Mouse (Mus musculus): Measurements from ENCODE around the gene 1700022I11Rik. TPM values are rescaled to one million over a fixed set of nuclear protein-coding genes. Genes with fewer than 3 reads are reported as not detected.
A peak's percentile ranks its signal among the peaks of the same experiment; 100 is the strongest.

Gene 1700022I11Rik
- total RNA-seq, 1 experiment from 2014 or later: not detected

GRCm38 (mm10) chr4:42998022-42998421 is 28.6 kb downstream of the 1700022I11Rik start:
- no peak for ATAC-seq (replicated peaks; ENCODE audit: insufficient number of reproducible peaks, low FRiP score, low TSS enrichment, poor library complexity, severe bottlenecking)

DNA sequence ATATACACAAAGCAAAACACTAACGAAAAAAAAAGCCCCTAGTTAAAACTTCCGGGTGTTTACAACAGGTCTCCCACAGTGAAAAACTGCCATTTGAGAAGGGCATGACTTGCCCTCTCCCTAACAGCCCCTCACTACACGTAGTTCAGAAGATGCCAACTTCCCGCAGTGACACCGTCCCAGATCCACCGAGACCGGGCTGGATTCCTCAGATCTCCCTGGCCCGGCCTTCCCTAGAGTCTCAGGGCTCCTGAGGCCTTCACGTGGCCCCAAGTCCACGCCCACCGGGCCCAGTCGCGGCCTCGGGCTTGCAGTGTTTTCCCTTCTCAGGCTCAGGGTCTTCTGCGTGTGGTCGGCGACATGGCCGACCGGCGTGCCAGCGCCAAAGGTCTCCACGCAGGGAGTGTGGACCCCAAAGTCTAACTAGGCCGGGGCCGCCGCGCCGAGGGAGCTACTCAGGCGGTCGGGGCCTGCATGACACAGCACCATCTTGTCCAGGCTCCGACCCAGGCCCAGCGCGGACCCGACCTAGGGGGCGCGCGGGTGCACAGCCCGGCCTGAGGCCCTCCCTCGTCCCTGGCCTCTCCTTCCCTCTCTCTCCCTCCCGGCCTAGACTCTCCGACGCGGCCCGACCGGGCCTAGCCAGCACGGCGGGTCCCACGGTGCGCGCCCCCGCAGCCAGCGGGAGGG is 30.2 kb downstream of the 1700022I11Rik start:
- ATAC-seq (replicated peaks; ENCODE audit: insufficient number of reproducible peaks, low FRiP score, low TSS enrichment, poor library complexity, severe bottlenecking): peak; percentile 30; the same call in 1 of the 2 replicates

GRCm38 (mm10) chr4:43000141-43000986 is 31.0 kb downstream of the 1700022I11Rik start, which contains the start of gene Vcp:
Gene Vcp (minus strand): TSS chr4:43000507.
- peak; percentile 99 for ATAC-seq (replicated peaks; ENCODE audit: insufficient number of reproducible peaks, low FRiP score, low TSS enrichment, poor library complexity, severe bottlenecking)

DNA sequence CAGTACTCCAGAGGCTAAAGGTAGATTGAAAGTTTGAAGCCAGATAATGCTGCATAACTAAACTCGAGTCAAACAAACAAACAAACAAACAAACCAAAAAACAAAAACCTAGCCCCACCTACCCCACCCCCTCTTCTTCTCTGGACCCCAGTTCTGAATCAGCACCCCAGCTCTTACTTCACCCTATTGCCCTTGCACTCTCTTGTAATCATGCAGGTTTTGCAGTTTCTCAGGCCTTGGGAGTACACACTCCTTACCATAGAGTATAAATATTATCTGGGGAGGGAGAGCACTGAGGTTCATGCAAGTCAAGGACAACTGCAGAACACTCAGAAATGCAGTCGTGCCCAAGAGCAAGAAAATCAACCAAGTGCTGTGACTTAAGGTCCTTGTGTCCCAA is 31.9 kb downstream of the 1700022I11Rik start:
- ATAC-seq (replicated peaks; ENCODE audit: insufficient number of reproducible peaks, low FRiP score, low TSS enrichment, poor library complexity, severe bottlenecking): no peak

GRCm38 (mm10) chr4:43002756-43003439 is 33.5 kb downstream of the 1700022I11Rik start:
- ATAC-seq (replicated peaks; ENCODE audit: insufficient number of reproducible peaks, low FRiP score, low TSS enrichment, poor library complexity, severe bottlenecking): no peak

DNA sequence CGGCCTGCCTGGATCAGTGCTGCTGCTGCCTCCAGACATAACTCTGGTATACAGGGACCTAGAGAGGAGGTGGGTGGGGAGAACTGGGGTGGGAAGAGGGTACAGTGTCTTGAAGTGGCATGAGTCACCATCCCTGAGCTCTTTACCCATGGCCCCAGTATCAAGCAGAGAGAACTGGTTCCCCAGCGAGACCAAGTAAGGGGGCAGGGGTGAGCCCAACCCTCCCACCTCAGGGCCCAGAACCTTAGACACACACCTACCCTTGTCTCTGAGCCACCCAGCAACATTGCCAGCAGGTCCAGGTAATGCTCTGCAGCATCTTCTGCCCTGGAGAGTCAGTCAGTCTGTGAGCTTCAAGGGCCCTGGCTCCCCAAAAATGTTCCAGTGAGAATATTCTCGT is 35.5 kb downstream of the 1700022I11Rik start:
- no peak for ATAC-seq (replicated peaks; ENCODE audit: insufficient number of reproducible peaks, low FRiP score, low TSS enrichment, poor library complexity, severe bottlenecking)

DNA sequence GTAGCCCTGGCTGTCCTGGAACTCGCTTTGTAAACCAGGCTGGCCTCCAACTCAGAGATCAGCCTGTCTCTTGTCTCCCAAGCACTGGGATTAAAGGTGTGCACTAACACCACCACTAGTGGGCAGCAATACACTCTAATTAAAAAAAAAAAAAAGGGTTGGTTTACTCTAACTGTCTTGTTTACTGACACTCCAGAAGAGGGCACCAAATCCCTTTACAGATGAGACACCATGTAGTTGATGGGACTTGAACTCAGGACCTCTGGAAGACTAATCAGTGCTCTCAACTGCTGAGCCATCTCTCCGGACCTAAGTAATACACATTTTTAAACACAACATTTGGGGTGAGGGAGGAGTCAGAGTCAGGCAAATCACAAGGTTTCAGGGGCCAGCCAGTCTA is 36.4 kb downstream of the 1700022I11Rik start:
- ATAC-seq (replicated peaks; ENCODE audit: insufficient number of reproducible peaks, low FRiP score, low TSS enrichment, poor library complexity, severe bottlenecking): peak; percentile 38

- peak; percentile 71 for ATAC-seq (replicated peaks; ENCODE audit: insufficient number of reproducible peaks, low FRiP score, low TSS enrichment, poor library complexity, severe bottlenecking)
Measured at GRCm38 (mm10) chr4:43010161-43011038, 41.0 kb downstream of the 1700022I11Rik start, which contains the start of gene Fancg. Gene Fancg (minus strand): TSS chr4:43010506.

- no peak for ATAC-seq (replicated peaks; ENCODE audit: insufficient number of reproducible peaks, low FRiP score, low TSS enrichment, poor library complexity, severe bottlenecking)
Measured at GRCm38 (mm10) chr4:43012091-43012490, 42.7 kb downstream of the 1700022I11Rik start.

DNA sequence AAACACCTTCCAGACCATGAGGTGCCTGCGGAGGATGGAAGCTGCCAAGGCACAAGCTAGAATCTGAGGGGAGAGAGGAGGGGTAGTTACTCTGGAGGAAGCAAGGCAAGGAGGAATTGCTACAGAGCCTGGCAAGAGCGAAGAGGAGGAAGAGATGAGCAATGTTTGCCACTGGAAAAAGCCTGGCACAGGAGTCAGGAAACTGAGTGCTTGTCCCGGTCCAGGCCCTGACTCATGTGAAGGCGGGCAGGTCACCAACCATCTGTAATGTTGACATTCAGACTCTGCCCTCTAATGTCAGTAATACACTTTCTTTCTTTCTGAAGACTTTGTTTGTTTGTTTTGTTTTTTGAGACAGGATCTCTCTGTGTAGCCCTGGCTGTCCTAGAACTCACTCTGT is 48.8 kb downstream of the 1700022I11Rik start:
- ATAC-seq (replicated peaks; ENCODE audit: insufficient number of reproducible peaks, low FRiP score, low TSS enrichment, poor library complexity, severe bottlenecking): no peak

DNA sequence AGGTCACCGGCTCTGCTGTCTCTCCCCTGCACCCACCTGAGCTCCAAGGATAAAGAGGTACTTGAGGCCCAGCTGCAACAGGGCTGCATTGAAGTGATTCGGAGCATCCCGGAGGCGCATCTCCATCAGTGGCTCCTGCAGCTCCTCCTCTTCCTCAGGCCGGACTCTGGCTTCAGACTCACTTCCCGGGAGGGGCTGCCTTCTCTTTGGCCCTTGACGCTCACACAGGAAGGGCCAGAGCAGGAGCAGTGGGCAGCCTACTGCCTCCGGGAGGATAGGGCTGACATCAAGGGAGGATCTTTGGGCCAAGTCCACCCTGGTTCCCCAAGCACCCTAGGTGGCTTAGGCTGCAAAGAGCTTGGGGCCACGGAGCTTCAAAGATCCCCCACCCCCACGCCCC is 49.8 kb downstream of the 1700022I11Rik start:
- 0 out of 2 replicates have a peak, but pooled peaks have one; percentile 17 for ATAC-seq (replicated peaks; ENCODE audit: insufficient number of reproducible peaks, low FRiP score, low TSS enrichment, poor library complexity, severe bottlenecking)

- ATAC-seq (replicated peaks; ENCODE audit: insufficient number of reproducible peaks, low FRiP score, low TSS enrichment, poor library complexity, severe bottlenecking): no peak
Measured at GRCm38 (mm10) chr4:43019641-43020465, 50.4 kb downstream of the 1700022I11Rik start.

GRCm38 (mm10) chr4:43020876-43021275 is 51.5 kb downstream of the 1700022I11Rik start:
- ATAC-seq (replicated peaks; ENCODE audit: insufficient number of reproducible peaks, low FRiP score, low TSS enrichment, poor library complexity, severe bottlenecking): no peak

DNA sequence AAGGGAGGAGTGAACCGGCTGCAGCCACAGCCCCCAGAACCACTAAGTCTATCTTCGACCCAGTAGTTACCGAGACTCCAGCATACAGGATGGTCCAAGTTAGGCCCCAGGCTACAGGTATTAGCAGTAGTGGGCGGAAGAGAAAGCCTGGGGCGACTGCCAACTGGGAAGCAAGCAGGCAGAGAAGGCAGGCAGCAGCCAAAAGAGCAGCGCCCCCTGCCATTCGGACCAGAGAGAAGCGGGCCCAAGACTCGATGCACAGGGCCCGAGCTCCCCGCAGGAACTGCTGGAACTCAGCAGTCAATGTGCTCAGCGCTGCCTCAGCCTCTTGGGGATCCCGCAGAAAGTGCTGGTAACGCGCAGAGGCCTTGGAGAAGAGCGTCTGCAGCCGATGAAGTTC is 51.9 kb downstream of the 1700022I11Rik start:
- ATAC-seq (replicated peaks; ENCODE audit: insufficient number of reproducible peaks, low FRiP score, low TSS enrichment, poor library complexity, severe bottlenecking): no peak

- no peak for ATAC-seq (replicated peaks; ENCODE audit: insufficient number of reproducible peaks, low FRiP score, low TSS enrichment, poor library complexity, severe bottlenecking)
Measured at GRCm38 (mm10) chr4:43024673-43025072, 55.3 kb downstream of the 1700022I11Rik start.

DNA sequence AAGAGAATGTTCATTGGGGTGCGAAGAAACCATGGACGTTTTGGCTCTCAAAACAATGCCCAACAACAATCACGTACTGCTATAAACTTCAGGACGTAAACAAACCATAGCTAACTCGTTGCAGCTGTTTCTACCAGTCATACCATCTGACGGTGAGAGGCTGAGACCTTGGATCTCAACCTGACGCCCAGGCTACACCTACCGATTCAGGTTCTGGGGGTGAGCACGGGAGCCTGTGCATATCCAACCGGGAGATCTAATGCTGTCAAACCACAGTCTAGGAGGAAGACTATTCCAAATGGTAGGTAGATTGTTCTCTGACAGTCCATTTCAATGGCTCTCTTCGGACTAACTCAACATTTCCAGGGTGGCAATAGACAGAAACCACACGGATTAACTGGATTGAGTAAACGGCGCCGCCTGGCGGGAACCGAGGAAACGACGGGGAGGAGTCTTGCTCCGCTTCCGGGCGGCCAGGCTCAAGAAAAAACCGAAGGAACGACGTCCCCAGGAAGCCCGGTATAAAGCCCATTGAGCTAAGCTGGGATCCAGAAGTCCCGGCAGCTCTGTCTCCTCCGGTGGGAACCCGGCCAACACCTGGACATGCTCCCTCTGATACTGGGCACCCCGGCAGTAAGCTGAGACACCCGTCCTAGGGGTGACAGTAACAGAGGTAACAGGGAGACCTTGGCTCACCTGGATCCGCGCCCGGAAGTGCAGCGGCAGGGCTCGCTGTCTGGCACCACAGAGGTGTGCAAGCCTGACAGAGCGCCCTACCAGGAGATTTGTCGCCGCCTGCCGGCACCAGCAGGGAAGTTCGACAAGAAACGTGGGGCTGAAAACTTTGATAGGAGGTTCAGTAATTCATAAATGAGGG is 55.9 kb downstream of the 1700022I11Rik start, which contains the start of gene Pigo:
TSS of gene Pigo (minus strand) at position 736 of the 877 bp plus-strand sequence.
- ATAC-seq (replicated peaks; ENCODE audit: insufficient number of reproducible peaks, low FRiP score, low TSS enrichment, poor library complexity, severe bottlenecking): peak; percentile 87
